Mouse (Mus musculus) ES-Bruce4 (cell line): ENCODE measurements around the gene Dll4. TPM values are rescaled to one million over a fixed set of nuclear protein-coding genes. Genes with fewer than 3 reads are reported as not detected.
A peak's percentile ranks its signal among the peaks of the same experiment; 100 is the strongest.

Experiments
- H3K27ac ChIP-seq: 2 replicates; pipeline ENCODE4 v1.5.1; 2012; ENCODE audit warnings: low read length, inconsistent platforms; ENCODE audit not compliant: insufficient read depth
- H3K27me3 ChIP-seq: 2 replicates; pipeline ENCODE4 v1.6.1; 2012; ENCODE audit warnings: mild to moderate bottlenecking, low read length, inconsistent platforms; ENCODE audit not compliant: control insufficient read depth, poor library complexity, insufficient read depth, severe bottlenecking
- H3K36me3 ChIP-seq: 2 replicates; pipeline ENCODE4 v1.6.1; 2012; ENCODE audit warnings: inconsistent platforms, mild to moderate bottlenecking, low read length, moderate library complexity; ENCODE audit not compliant: control insufficient read depth, poor library complexity, insufficient read depth, severe bottlenecking
- H3K4me1 ChIP-seq: one replicate; pipeline ENCODE4 v1.8.1; 2011; ENCODE audit warnings: low read length; ENCODE audit not compliant: control insufficient read depth, insufficient read depth
- H3K4me3 ChIP-seq: 2 replicates; pipeline ENCODE4 v1.5.1; 2011; ENCODE audit warnings: low read depth, mild to moderate bottlenecking, low read length
- H3K9ac ChIP-seq: 2 replicates; pipeline ENCODE4 v1.6.1; 2012; ENCODE audit warnings: low read depth, mild to moderate bottlenecking, inconsistent platforms; ENCODE audit not compliant: poor library complexity, severe bottlenecking
- H3K9me3 ChIP-seq: replicated peaks from 2 replicates; pipeline ENCODE4 v1.6.1; 2012; ENCODE audit warnings: mild to moderate bottlenecking, low read length, inconsistent platforms; ENCODE audit not compliant: control insufficient read depth, poor library complexity, insufficient read depth, severe bottlenecking
- CTCF ChIP-seq: IDR thresholded peaks from one replicate; pipeline ENCODE4 v1.8.1; 2011; ENCODE audit warnings: low read depth, low read length
- EP300 ChIP-seq: IDR thresholded peaks from 2 replicates; pipeline ENCODE4 v1.6.1; 2011; ENCODE audit warnings: low read depth, low read length; ENCODE audit not compliant: insufficient read depth
- POLR2A ChIP-seq: IDR thresholded peaks from one replicate; pipeline ENCODE4 v1.8.1; 2011; ENCODE audit warnings: low read length; ENCODE audit not compliant: insufficient read depth
- polyA plus RNA-seq: library from polyadenylated mRNA; stranded (reverse); fragments of >200 nt; gene quantifications from 2 replicates; pipeline ENCODE4 v1.2.4, GENCODE M21; 2011; ENCODE audit warnings: low read depth; ENCODE audit not compliant: missing spikeins, insufficient read depth, insufficient read length

The Dll4 gene
- polyA plus RNA-seq, 1 experiment: not detected

DNA sequence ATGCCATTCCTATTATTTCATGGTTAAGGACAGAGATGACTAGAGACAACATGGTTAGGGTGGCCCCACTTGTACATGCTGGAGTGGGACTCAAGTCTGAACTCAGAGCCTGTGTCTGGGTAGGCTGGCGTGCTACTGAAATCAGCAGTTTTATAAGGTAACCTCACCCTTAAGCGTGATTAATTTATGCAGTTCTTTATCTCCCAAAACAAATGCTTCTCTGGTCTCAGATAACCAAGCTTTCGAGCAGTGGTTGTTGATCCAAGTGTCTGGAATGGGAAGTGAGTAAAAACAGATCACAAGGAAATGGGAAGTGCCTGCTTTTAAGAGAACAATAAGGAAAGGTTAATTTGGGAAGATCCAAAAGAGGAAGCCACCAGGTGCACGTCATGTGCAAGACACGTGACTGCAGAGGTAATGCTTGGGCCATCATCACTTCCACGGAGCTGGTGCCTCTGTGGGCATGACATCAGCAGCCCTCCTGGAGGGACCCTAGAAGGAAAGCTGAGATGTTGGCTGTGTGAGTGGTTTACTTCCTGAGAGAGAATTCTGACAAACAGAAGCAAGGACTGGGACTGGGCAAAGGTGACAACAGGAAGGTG lies 19.1 kb downstream of the Dll4 start:
- H3K27ac ChIP-seq: no peak overlapping the region
- TF ChIP-seq EP300 (no peak), POLR2A (no peak), CTCF (no peak)
- no peaks in the 10 kb centered on the region for H3K36me3 ChIP-seq

DNA sequence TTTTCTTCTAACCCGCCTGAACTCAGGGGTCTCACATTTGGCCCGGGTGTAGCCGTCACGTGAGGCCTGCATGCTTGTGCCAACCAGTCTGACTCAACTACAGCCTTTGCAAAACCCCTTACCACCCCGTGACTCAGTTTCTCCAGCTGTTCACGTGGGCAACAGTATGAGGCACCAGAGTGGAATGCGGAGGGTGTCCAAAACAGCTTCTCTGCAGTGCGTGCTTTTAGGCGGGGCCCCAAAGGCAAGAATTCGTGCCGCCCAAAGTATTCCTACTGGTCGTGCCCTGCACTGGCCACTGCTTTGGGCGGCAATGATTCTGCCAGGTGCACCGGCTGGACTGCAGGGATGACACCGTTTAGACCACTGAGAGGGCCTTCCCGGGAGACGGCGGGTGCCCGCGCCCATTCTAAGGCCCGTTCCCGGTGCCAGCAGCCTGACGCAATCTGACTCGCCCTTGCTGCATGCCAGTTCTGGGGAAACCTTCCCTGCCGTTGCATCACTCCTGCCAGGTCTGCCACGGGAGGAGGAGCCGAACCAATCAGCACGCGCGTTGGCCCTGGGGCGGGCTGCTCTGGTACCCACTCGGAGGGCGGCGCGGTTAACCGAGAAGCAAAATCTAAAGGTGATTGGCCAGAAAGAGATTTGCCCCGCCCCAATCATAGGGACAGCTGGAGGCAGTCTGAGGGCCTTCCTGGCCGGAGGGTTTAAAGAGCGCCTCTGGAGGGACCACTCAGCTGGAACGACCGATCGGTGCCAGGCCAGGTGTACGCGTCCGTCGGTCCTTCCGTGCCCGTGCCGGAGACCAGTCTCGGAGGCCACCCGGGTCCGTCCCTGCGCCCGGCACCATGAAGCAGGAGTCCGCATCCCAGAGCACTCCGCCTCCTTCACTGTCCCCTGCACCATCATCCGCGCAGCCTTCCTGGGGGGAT lies 25.2 kb downstream of the Dll4 start, which contains the start of gene Chac1:
Chac1 (plus strand) TSS at position 675 of the 932 bp plus-strand sequence.
- Histone ChIP-seq H3K27ac (no peak within 1 kb of the TSS), H3K9ac (peak within 1 kb of the TSS; percentile 64), H3K27me3 (no peaks in the 10 kb centered on the region), H3K9me3 (no peaks in the 10 kb centered on the region), H3K4me3 (peak within 1 kb of the TSS; percentile 85), H3K4me1 (no peaks in the 10 kb centered on the region), H3K36me3 (peaks cover 7% of the 10 kb centered on the region; the same call in 1 of the 2 replicates)
- no peak for TF ChIP-seq EP300
- peak; percentile 7 for TF ChIP-seq POLR2A
- TF ChIP-seq CTCF: no peak

More for the DNA sequence above, 19.1 kb downstream of the Dll4 start:
- Histone ChIP-seq H3K4me1 (peaks cover 1% of the 10 kb centered on the region), H3K27me3 (no peaks in the 10 kb centered on the region; the same call in 1 of the 2 replicates), H3K9me3 (no peaks in the 10 kb centered on the region), H3K9ac (no peak overlapping the region), H3K4me3 (no peak overlapping the region)

DNA sequence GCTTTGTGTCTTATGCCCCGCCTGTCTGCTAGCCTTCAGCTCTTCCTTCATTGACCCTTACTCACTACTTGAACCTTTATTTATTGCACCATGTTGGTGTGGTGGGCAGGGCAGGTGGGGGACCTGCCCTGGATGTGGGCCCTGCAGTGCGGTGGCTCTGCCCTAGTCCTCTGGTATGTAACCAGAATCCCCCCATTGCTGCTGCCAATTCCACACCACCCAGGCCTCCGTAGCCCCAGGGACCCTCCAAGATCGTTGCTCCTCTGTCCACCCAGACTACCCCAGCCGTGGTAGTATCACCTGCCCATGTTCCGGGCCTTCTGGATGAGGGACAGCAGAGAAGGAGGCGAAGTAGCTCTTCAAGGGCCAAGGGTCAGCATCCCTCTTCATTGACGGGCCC lies 28.1 kb downstream of the Dll4 start:
- TF ChIP-seq POLR2A: no peak
- H3K36me3 ChIP-seq: peaks cover 7% of the 10 kb centered on the region; the same call in 1 of the 2 replicates

GRCm38 (mm10) chr2:119355089-119355488 lies 29.5 kb downstream of the Dll4 start:
- H3K27me3 ChIP-seq: no peaks in the 10 kb centered on the region
- H3K27ac ChIP-seq: no peak overlapping the region
- TF ChIP-seq CTCF: no peak
- TF ChIP-seq EP300: no peak
- no peak for TF ChIP-seq POLR2A
- H3K4me1 ChIP-seq: no peaks in the 10 kb centered on the region
- H3K36me3 ChIP-seq: peaks cover 7% of the 10 kb centered on the region; the same call in 1 of the 2 replicates
- H3K9me3 ChIP-seq: no peaks in the 10 kb centered on the region
- H3K9ac ChIP-seq: no peak overlapping the region
- H3K4me3 ChIP-seq: no peak overlapping the region

More for the DNA sequence above, 28.1 kb downstream of the Dll4 start:
- H3K9me3 ChIP-seq: no peaks in the 10 kb centered on the region
- no peaks in the 10 kb centered on the region for H3K27me3 ChIP-seq
- no peaks in the 10 kb centered on the region for H3K4me1 ChIP-seq
- no peak overlapping the region for H3K4me3 ChIP-seq
- H3K9ac ChIP-seq: no peak overlapping the region
- no peak overlapping the region for H3K27ac ChIP-seq

GRCm38 (mm10) chr2:119355651-119356050 lies 30.1 kb downstream of the Dll4 start:
- Histone ChIP-seq H3K27me3 (no peaks in the 10 kb centered on the region), H3K27ac (no peak overlapping the region), H3K36me3 (peaks cover 7% of the 10 kb centered on the region; the same call in 1 of the 2 replicates), H3K9ac (no peak overlapping the region), H3K9me3 (no peaks in the 10 kb centered on the region), H3K4me3 (no peak overlapping the region), H3K4me1 (no peaks in the 10 kb centered on the region)
- TF ChIP-seq EP300: no peak
- no peak for TF ChIP-seq POLR2A
- peak; percentile 30 for TF ChIP-seq CTCF

GRCm38 (mm10) chr2:119356310-119356709 lies 30.7 kb downstream of the Dll4 start:
- TF ChIP-seq CTCF (no peak), POLR2A (no peak), EP300 (no peak)

More at GRCm38 (mm10) chr2:119356310-119356709, 30.7 kb downstream of the Dll4 start:
- Histone ChIP-seq H3K4me3 (no peak overlapping the region), H3K27me3 (no peaks in the 10 kb centered on the region), H3K27ac (no peak overlapping the region), H3K4me1 (no peaks in the 10 kb centered on the region), H3K36me3 (peaks cover 7% of the 10 kb centered on the region; the same call in 1 of the 2 replicates), H3K9me3 (no peaks in the 10 kb centered on the region), H3K9ac (no peak overlapping the region)
